Mouse (Mus musculus): ENCODE measurements around the gene Cldn15. TPM values are rescaled to one million over a fixed set of nuclear protein-coding genes. Genes with fewer than 3 reads are reported as not detected.

Cldn15 gene
- total and polyA plus RNA-seq, 3 experiments = 1.2 to 2.1 TPM; not detected in 1

DNA sequence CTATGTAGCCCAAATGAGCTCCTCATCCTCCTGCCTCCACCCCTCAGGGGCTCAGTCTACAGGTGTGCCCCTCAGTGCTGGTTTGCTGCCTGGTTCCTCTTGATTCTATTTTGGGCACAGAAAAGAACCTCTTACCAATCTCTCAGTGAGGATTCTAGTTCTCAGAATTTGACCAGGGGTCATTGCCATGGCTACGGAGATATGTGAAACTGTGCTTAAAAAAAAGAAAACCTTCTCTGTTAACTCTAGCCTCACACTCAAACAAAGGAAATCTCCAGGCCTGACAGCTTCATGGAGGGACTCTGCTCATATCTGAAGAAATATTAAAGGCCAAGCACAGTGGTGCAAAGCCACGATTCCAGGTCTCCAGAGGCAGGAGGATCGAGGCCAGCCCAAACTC is 23.6 kb upstream of the Cldn15 start:
- H3K4me3 ChIP-seq (ENCODE audit: control insufficient read depth in 1 of 2, insufficient read depth in 1 of 2, low read depth in 2 of 2, low read length in 2 of 2) = no peak overlapping the region
- H3K27me3 ChIP-seq (ENCODE audit: control insufficient read depth in 1 of 2, insufficient read depth in 2 of 2, low read length in 2 of 2) = no peaks in the 10 kb centered on the region
- H3K79me2 ChIP-seq (ENCODE audit: control insufficient read depth, insufficient read depth, low read length, poor library complexity) = no peaks in the 10 kb centered on the region
- no peak overlapping the region for H3K27ac ChIP-seq (ENCODE audit: control insufficient read depth, low read depth, low read length)
- H3K9ac ChIP-seq (ENCODE audit: control insufficient read depth, low read depth, low read length, poor library complexity, severe bottlenecking) = no peak overlapping the region
- H3K36me3 ChIP-seq (ENCODE audit: control insufficient read depth in 1 of 2, insufficient read depth in 2 of 2, low read length in 2 of 2) = no peaks in the 10 kb centered on the region; a peak in 1 of 4 replicates
- no peak for DNase-seq (ENCODE audit: low read depth, low spot score)
- no peak for TF ChIP-seq NRF1 (IDR thresholded peaks at IDR 0.05; ENCODE audit: insufficient read depth, low read depth, low read length, poor library complexity, severe bottlenecking)
- no peak for TF ChIP-seq TAL1 (IDR thresholded peaks at IDR 0.05; ENCODE audit: low read length)
- no peak for TF ChIP-seq SMC3 (IDR thresholded peaks at IDR 0.05; ENCODE audit: low read depth, low read length)
- no peak for TF ChIP-seq RAD21 (IDR thresholded peaks at IDR 0.05; ENCODE audit: low read depth, low read length)
- no peaks in the 10 kb centered on the region for H3K9me3 ChIP-seq (replicated peaks; ENCODE audit: insufficient read depth, low read length)
- no peaks in the 10 kb centered on the region for H3K4me1 ChIP-seq (ENCODE audit: control insufficient read depth in 1 of 2, insufficient read depth in 2 of 2, low read length in 2 of 2)

DNA sequence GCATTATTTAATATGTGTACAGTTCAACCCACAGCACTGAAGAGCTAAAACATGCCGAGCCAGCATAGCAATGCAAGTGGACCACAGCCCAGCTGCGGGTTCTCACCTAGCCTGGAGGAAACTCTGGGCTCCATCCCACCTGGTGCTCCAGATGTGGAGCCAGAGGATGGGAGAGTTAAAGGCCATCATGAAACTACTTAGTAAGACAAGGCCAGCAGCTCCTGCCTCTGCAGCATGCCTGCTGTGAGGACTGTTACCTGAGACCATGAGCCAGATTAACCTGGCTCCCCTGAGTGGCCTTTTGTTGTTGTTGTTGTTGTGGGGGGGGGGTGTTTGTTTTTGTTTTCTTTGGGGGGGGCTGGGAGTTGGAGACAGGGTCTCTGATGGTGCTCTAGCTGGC is 23.0 kb upstream of the Cldn15 start:
- Histone ChIP-seq H3K27ac (ENCODE audit: control insufficient read depth, low read depth, low read length) (no peak overlapping the region), H3K4me1 (ENCODE audit: control insufficient read depth in 1 of 2, insufficient read depth in 2 of 2, low read length in 2 of 2) (no peaks in the 10 kb centered on the region), H3K9me3 (replicated peaks; ENCODE audit: insufficient read depth, low read length) (no peaks in the 10 kb centered on the region), H3K79me2 (ENCODE audit: control insufficient read depth, insufficient read depth, low read length, poor library complexity) (no peaks in the 10 kb centered on the region), H3K27me3 (ENCODE audit: control insufficient read depth in 1 of 2, insufficient read depth in 2 of 2, low read length in 2 of 2) (no peaks in the 10 kb centered on the region), H3K36me3 (ENCODE audit: control insufficient read depth in 1 of 2, insufficient read depth in 2 of 2, low read length in 2 of 2) (no peaks in the 10 kb centered on the region), H3K4me3 (ENCODE audit: control insufficient read depth in 1 of 2, insufficient read depth in 1 of 2, low read depth in 2 of 2, low read length in 2 of 2) (no peak overlapping the region), H3K9ac (ENCODE audit: control insufficient read depth, low read depth, low read length, poor library complexity, severe bottlenecking) (no peak overlapping the region)
- TF ChIP-seq MAFK (IDR thresholded peaks at IDR 0.05; ENCODE audit: borderline replicate concordance, low read depth, low read length) (no peak), KAT2A (conservative IDR thresholded peaks at IDR 0.05; ENCODE audit: low read depth, low read length) (no peak), CHD2 (IDR thresholded peaks at IDR 0.05; ENCODE audit: low read length) (no peak), CHD1 (IDR thresholded peaks at IDR 0.05; ENCODE audit: low read depth, low read length) (no peak), ZC3H11A (IDR thresholded peaks at IDR 0.05; ENCODE audit: low read depth, low read length) (no peak), MYC (IDR thresholded peaks at IDR 0.05; ENCODE audit: low read depth, low read length) (no peak), ZMIZ1 (IDR thresholded peaks at IDR 0.05; ENCODE audit: low read depth, low read length) (no peak), ELF1 (IDR thresholded peaks at IDR 0.05; ENCODE audit: low read depth, low read length) (no peak), MXI1 (IDR thresholded peaks at IDR 0.05; ENCODE audit: low read depth, low read length) (no peak), MAX (IDR thresholded peaks at IDR 0.05; ENCODE audit: low read length) (no peak), EP300 (IDR thresholded peaks at IDR 0.05; ENCODE audit: low read depth in 1 of 2, low read length in 2 of 2) (no peak), TCF12 (IDR thresholded peaks at IDR 0.05; ENCODE audit: low read depth, low read length) (no peak), SMC3 (IDR thresholded peaks at IDR 0.05; ENCODE audit: low read depth, low read length) (no peak), MEF2A (IDR thresholded peaks at IDR 0.05; ENCODE audit: extremely low read depth, insufficient replicate concordance, low read depth, low read length, poor library complexity, severe bottlenecking) (no peak)
- no peak for DNase-seq (ENCODE audit: low read depth, low spot score)

All from MEL (cell line).